Mouse (Mus musculus) adipocyte (in vitro differentiated cells): ENCODE measurements around the gene Hgfac.

Source experiments
- DNase-seq: peaks from one replicate; pipeline ENCODE4 v3.0.0-alpha.2; 2016; ENCODE audit warnings: low spot score

Hgfac gene

GRCm38 (mm10) chr5:35041268-35041829 lies at the start of gene Hgfac:
Hgfac (plus strand) TSS chr5:35041509.
- DNase-seq = no peak

- DNase-seq = no peak
These were observed 42.6 kb upstream of the Hgfac start for GRCm38 (mm10) chr5:34998754-34999153.

GRCm38 (mm10) chr5:34999281-34999680 lies 42.0 kb upstream of the Hgfac start:
- DNase-seq = no peak

- no peak for DNase-seq
These were observed 41.0 kb upstream of the Hgfac start for GRCm38 (mm10) chr5:35000323-35000722.

GRCm38 (mm10) chr5:35001144-35001543 lies 40.2 kb upstream of the Hgfac start:
- DNase-seq = no peak

GRCm38 (mm10) chr5:35003611-35004162 lies 37.6 kb upstream of the Hgfac start:
- DNase-seq = no peak

GRCm38 (mm10) chr5:35004769-35005168 lies 36.5 kb upstream of the Hgfac start:
- no peak for DNase-seq

- no peak for DNase-seq
These were observed 35.6 kb upstream of the Hgfac start for GRCm38 (mm10) chr5:35005659-35006058.

- no peak for DNase-seq
These were observed 34.7 kb upstream of the Hgfac start for GRCm38 (mm10) chr5:35006599-35006998.

- no peak for DNase-seq
These were observed 32.1 kb upstream of the Hgfac start for GRCm38 (mm10) chr5:35009163-35009562.

- peak; percentile 37 for DNase-seq
These were observed 30.7 kb upstream of the Hgfac start for GRCm38 (mm10) chr5:35010656-35011055.

- DNase-seq = peak; percentile 36
These were observed 30.0 kb upstream of the Hgfac start for GRCm38 (mm10) chr5:35011156-35011923.

- DNase-seq = no peak
These were observed 27.3 kb upstream of the Hgfac start for GRCm38 (mm10) chr5:35014036-35014435.

GRCm38 (mm10) chr5:35019673-35020300 lies 21.5 kb upstream of the Hgfac start:
- no peak for DNase-seq

- DNase-seq = no peak
These were observed 20.7 kb upstream of the Hgfac start for GRCm38 (mm10) chr5:35020410-35021241.

GRCm38 (mm10) chr5:35024975-35025374 lies 16.3 kb upstream of the Hgfac start:
- DNase-seq = peak; percentile 76

GRCm38 (mm10) chr5:35029303-35029702 lies 12.0 kb upstream of the Hgfac start:
- DNase-seq = peak; percentile 70

- DNase-seq = peak; percentile 65
These were observed 11.6 kb upstream of the Hgfac start for GRCm38 (mm10) chr5:35029755-35030154.

GRCm38 (mm10) chr5:35033068-35033467 lies 8.2 kb upstream of the Hgfac start:
- no peak for DNase-seq

- peak; percentile 39 for DNase-seq
These were observed 7.7 kb upstream of the Hgfac start for GRCm38 (mm10) chr5:35033619-35034018.

- no peak for DNase-seq
These were observed 6.2 kb upstream of the Hgfac start for GRCm38 (mm10) chr5:35035141-35035540.

GRCm38 (mm10) chr5:35035795-35036194 lies 5.5 kb upstream of the Hgfac start:
- DNase-seq = no peak
